Mouse (Mus musculus): ENCODE measurements at regions not wholly inside any gene's neighbourhood (a gene's known extent, or its start where the extent isn't known, plus 50 kb on each side); places are given as distances from the start of the nearest gene placed in this dataset.

DNA sequence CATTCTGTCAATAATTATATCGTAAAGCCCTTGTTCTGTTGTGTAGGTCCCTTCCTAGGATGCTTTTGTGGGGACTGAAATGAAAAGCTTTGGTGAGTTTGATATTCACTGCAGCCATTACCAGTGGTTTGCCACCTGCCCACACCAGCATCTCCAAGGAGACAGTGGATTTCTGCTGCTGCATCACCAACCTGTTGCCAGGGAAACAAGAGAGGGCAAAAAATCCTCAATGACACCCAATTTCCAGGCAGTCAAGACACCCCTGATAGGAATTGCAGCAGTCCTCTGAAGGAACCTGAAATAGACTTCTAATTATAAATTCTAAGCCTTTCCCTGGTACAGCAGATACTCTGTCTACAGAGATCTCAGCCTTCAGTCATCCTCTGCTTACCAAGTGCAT is 56.1 kb upstream of the Gap43 start:
- DNase-seq, result no peak
- intact Hi-C loops (cut with DNase I), result no loop called here
- no peak overlapping the region for H3K27ac ChIP-seq
- no peak for TF ChIP-seq CTCF (IDR thresholded peaks at IDR 0.05)
- no peak overlapping the region for H3K4me3 ChIP-seq
